Mouse (Mus musculus): Measurements from ENCODE around the gene Tlr9. TPM values are rescaled to one million over a fixed set of nuclear protein-coding genes. Genes with fewer than 3 reads are reported as not detected.
A peak's percentile ranks its signal among the peaks of the same experiment; 100 is the strongest.

Tlr9 gene
- total and polyA plus RNA-seq, 2 experiments from 2014 or later: 0.04 TPM; not detected in 1

DNA sequence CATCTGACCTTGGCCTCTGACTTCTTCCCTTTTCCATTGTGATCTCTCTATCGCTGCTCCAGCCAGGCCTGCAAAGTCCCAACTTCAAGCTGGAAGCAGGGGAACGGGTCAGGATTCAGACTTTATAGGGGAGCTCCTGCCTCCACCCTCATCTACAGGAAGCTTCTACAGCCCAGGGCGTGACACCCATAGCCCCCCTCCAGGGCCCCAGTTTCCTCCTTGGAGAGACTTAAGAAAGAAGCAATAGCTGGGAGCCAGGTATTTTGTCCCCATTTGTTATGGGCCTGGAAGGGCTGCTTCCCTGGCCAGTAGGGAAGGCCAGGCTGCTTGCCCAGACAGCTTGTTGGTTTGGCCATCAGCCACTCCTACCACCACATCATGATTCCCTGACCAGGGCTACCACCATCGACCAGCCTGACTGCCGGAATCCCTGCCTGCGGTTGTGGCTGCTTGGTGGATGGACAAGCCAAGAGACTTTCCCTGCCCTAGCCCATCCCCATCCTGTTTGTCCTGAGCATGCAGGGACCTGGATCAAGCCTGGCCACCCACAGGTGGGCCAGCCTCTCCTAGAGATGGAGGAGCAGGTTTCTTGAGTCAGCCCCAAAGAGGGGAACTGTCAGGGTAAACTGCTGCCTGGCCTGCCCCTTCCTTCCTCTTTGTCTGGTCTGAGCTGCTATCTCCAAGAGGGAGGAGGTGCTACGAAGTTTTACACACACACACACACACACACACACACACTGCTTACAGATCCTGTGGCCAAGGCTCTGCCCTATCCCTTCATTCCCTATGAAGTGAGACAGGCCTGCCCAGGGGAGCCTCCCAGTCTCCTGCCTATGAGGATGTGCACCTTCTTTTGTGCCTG is 18.2 kb upstream of the Tlr9 start:
- peak overlapping the region; percentile 73 for H3K4me2 ChIP-seq (ENCODE audit: low read depth, low read length)
- DNase-seq (ENCODE audit: low spot score) (no peak), ATAC-seq (ENCODE audit: insufficient read depth, low read depth) (no peak)
- no peak overlapping the region for H3K9ac ChIP-seq (replicated peaks; ENCODE audit: low read depth, low read length)
- H3K27me3 ChIP-seq (ENCODE audit: control insufficient read depth, insufficient read depth, low read length): no peaks in the 10 kb centered on the region
- TF ChIP-seq EP300 (IDR thresholded peaks at IDR 0.05; ENCODE audit: low read depth): no peak
- no peak for TF ChIP-seq CTCF (IDR thresholded peaks at IDR 0.05; ENCODE audit: low read depth)
- H3K4me1 ChIP-seq (ENCODE audit: control insufficient read depth, insufficient read depth): peaks cover 51% of the 10 kb centered on the region
- WGBS: 59% methylated on average over 7 of the region's 7 CpGs
- H3K36me3 ChIP-seq (replicated peaks; ENCODE audit: control insufficient read depth, insufficient read depth, low read length): no peaks in the 10 kb centered on the region
- H3K4me3 ChIP-seq (ENCODE audit: low read depth, low read length): peak overlapping the region; percentile 61
- peak overlapping the region; percentile 73; the same call in 1 of the 2 replicates for H3K27ac ChIP-seq (ENCODE audit: low read depth)
- no peaks in the 10 kb centered on the region for H3K9me3 ChIP-seq (replicated peaks; ENCODE audit: control insufficient read depth, low read length)

DNA sequence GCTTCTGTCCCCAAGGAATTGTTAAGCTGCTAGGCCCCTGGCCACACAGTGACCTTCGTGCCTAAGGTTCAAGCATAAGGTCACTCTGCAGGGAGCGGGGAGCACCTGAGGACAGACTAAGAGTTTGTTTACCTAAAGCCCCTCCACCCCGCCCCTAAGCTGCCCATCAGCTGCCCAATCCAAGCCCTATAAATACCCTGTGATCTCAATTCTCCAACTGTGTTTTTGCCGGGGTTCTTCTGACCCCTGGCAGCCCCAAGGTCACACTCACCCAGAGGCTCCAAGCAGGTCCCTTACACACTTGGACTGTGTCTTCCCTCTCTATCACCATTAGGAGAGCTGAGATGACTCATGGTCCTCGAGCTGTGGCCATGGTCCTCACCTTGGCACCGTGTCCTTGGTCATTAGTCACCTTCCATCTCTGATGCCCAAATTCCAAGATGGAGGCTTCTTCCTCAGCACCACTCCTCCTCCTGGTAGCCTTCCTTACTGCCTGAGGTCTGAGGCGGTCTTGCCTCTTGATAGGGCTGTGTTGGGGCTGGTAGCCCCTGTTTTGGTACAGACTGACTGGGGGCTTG is 16.6 kb upstream of the Tlr9 start:
- TF ChIP-seq CTCF (IDR thresholded peaks at IDR 0.05; ENCODE audit: low read depth) (no peak), EP300 (IDR thresholded peaks at IDR 0.05; ENCODE audit: low read depth) (no peak)

DNA sequence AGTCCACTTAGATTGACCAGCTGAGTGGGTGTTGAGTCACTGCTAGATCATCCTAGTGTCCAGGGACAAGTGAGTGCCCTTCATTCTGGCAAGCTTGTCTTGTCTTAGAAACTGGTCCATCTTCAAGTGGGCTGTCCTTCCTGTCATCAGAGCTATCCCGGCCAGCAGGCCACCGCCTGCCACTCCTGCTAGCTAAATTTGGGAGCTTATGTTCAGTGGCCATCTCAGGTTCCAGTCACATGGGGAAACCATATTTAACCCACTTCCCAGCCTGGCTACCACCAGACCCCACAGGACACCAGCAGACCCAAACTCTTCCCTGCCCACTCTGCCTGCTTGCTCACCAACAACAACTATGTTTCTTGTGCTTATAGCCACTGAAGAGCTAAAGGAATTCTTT is 15.9 kb upstream of the Tlr9 start:
- Histone ChIP-seq H3K9me3 (replicated peaks; ENCODE audit: control insufficient read depth, low read length) (no peaks in the 10 kb centered on the region), H3K27ac (ENCODE audit: low read depth) (peak overlapping the region; percentile 77), H3K9ac (replicated peaks; ENCODE audit: low read depth, low read length) (peak overlapping the region; percentile 46), H3K4me2 (ENCODE audit: low read depth, low read length) (peak overlapping the region; percentile 58), H3K36me3 (replicated peaks; ENCODE audit: control insufficient read depth, insufficient read depth, low read length) (no peaks in the 10 kb centered on the region), H3K4me3 (ENCODE audit: low read depth, low read length) (peak overlapping the region; percentile 38), H3K27me3 (ENCODE audit: control insufficient read depth, insufficient read depth, low read length) (no peaks in the 10 kb centered on the region), H3K4me1 (ENCODE audit: control insufficient read depth, insufficient read depth) (peaks cover 43% of the 10 kb centered on the region)
- no peak for ATAC-seq (ENCODE audit: insufficient read depth, low read depth)
- 19% methylated on average over 2 of the region's 2 CpGs for WGBS
- TF ChIP-seq CTCF (IDR thresholded peaks at IDR 0.05; ENCODE audit: low read depth) (no peak), EP300 (IDR thresholded peaks at IDR 0.05; ENCODE audit: low read depth) (no peak; the same call in 1 of the 2 replicates)
- peak; percentile 31 for DNase-seq (ENCODE audit: low spot score)

More for the DNA sequence above, 16.6 kb upstream of the Tlr9 start:
- DNase-seq (ENCODE audit: low spot score) (no peak), ATAC-seq (ENCODE audit: insufficient read depth, low read depth) (peak; percentile 7; the same call in 1 of the 2 replicates)
- H3K9ac ChIP-seq (replicated peaks; ENCODE audit: low read depth, low read length): no peak overlapping the region
- peak overlapping the region; percentile 77 for H3K27ac ChIP-seq (ENCODE audit: low read depth)
- 68% methylated on average over 7 of the region's 7 CpGs for WGBS
- no peaks in the 10 kb centered on the region for H3K36me3 ChIP-seq (replicated peaks; ENCODE audit: control insufficient read depth, insufficient read depth, low read length)
- no peaks in the 10 kb centered on the region for H3K9me3 ChIP-seq (replicated peaks; ENCODE audit: control insufficient read depth, low read length)
- H3K27me3 ChIP-seq (ENCODE audit: control insufficient read depth, insufficient read depth, low read length): no peaks in the 10 kb centered on the region
- no peak overlapping the region for H3K4me3 ChIP-seq (ENCODE audit: low read depth, low read length)
- no peak overlapping the region for H3K4me2 ChIP-seq (ENCODE audit: low read depth, low read length)
- H3K4me1 ChIP-seq (ENCODE audit: control insufficient read depth, insufficient read depth): peaks cover 43% of the 10 kb centered on the region

DNA sequence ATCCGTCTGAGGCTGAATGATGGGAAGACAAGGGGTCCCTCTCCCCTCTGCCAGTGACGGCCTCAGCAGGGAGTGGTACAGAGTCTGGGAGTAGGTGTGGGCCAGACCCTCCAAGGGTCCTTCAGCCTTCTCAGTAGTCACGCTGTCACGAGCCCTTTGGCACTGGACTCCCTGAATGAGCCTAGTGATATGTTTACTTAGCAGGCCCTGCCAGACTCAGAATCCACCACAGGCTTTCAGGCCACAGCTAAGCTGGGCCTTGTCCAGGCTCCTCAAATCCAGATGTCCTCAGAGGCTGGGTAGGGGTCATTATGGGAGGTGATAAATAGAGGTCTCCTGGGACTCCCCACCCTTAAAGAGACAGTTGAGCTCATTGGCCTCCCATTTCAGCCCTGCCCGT is 14.2 kb upstream of the Tlr9 start:
- TF ChIP-seq EP300 (IDR thresholded peaks at IDR 0.05; ENCODE audit: low read depth) (no peak), CTCF (IDR thresholded peaks at IDR 0.05; ENCODE audit: low read depth) (no peak)
- H3K4me3 ChIP-seq (ENCODE audit: low read depth, low read length): no peak overlapping the region
- 77% methylated on average over 5 of the region's 5 CpGs for WGBS
- H3K27ac ChIP-seq (ENCODE audit: low read depth): peak overlapping the region; percentile 50
- H3K9ac ChIP-seq (replicated peaks; ENCODE audit: low read depth, low read length): no peak overlapping the region
- ATAC-seq (ENCODE audit: insufficient read depth, low read depth) (no peak), DNase-seq (ENCODE audit: low spot score) (no peak)
- peaks cover 9% of the 10 kb centered on the region for H3K36me3 ChIP-seq (replicated peaks; ENCODE audit: control insufficient read depth, insufficient read depth, low read length)
- no peaks in the 10 kb centered on the region for H3K27me3 ChIP-seq (ENCODE audit: control insufficient read depth, insufficient read depth, low read length)
- H3K9me3 ChIP-seq (replicated peaks; ENCODE audit: control insufficient read depth, low read length): no peaks in the 10 kb centered on the region
- peaks cover 43% of the 10 kb centered on the region for H3K4me1 ChIP-seq (ENCODE audit: control insufficient read depth, insufficient read depth)
- H3K4me2 ChIP-seq (ENCODE audit: low read depth, low read length): peak overlapping the region; percentile 58

DNA sequence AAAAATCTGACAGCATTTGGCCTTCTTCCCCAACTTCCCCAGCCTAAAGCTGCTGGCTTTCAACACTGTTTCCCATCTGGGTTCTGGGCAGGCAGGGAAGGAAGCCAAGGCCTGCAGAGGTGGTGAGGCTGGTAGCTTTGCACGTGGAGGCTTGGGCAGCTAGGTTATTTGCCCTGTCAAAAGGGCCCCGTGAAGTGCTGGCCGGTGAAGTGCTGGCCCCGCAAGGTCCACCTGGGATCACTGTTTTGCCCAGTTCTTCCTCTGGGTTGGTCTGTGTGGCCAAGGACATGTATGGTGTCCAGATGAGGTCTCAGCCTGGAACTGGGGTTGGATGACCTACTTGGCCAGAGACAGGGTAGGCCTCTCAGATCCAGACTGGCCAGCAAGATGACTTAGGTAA is 12.4 kb upstream of the Tlr9 start:
- DNase-seq (ENCODE audit: low spot score): no peak
- no peak overlapping the region for H3K4me2 ChIP-seq (ENCODE audit: low read depth, low read length)
- H3K36me3 ChIP-seq (replicated peaks; ENCODE audit: control insufficient read depth, insufficient read depth, low read length): peaks cover 26% of the 10 kb centered on the region
- no peak overlapping the region for H3K4me3 ChIP-seq (ENCODE audit: low read depth, low read length)
- TF ChIP-seq EP300 (IDR thresholded peaks at IDR 0.05; ENCODE audit: low read depth): no peak
- H3K4me1 ChIP-seq (ENCODE audit: control insufficient read depth, insufficient read depth): peaks cover 26% of the 10 kb centered on the region
- ATAC-seq (ENCODE audit: insufficient read depth, low read depth): no peak
- 74% methylated on average over 4 of the region's 4 CpGs for WGBS
- H3K9ac ChIP-seq (replicated peaks; ENCODE audit: low read depth, low read length): no peak overlapping the region
- no peaks in the 10 kb centered on the region for H3K27me3 ChIP-seq (ENCODE audit: control insufficient read depth, insufficient read depth, low read length)
- no peaks in the 10 kb centered on the region for H3K9me3 ChIP-seq (replicated peaks; ENCODE audit: control insufficient read depth, low read length)
- no peak overlapping the region for H3K27ac ChIP-seq (ENCODE audit: low read depth)

All from heart, postnatal 0 days (tissue).